Mouse (Mus musculus) megakaryocyte, embryonic 14.5 days (primary cell): ENCODE measurements around the gene Higd1b.

Experiments used
- FLI1 ChIP-seq: IDR thresholded peaks from 2 replicates; pipeline ENCODE4 v1.6.1; 2012; ENCODE audit warnings: low read length, inconsistent platforms, mixed read lengths
- GATA1 ChIP-seq: IDR thresholded peaks from 3 replicates; pipeline ENCODE4 v1.6.1; 2012; ENCODE audit warnings: mixed read lengths, low read length, inconsistent platforms, borderline replicate concordance

GRCm38 (mm10) chr11:102853760-102854159 lies 18.1 kb downstream of the Higd1b start:
- TF ChIP-seq GATA1 (no peak), FLI1 (no peak)
